In the genomic region with DNA sequence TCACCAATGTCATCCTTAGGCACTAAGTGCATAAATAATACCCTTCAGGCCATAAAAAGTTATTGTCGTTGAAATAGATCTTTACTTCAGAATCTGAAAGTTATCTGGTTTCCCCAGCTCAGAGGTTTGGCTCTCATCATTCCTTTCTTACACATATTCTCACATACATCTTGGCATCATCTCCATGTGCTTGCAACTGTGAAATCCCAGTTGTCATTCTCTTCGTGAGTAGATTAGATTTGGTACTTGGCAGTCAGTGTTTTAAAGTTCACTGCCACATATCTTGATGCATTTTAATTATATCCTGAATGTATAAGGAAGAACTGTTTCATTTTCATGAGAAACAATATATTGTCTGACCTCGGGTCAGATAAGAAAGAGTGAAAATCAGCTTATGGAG, we compare ENCODE assay signal across 18 mouse cellular contexts.
DNase-seq lines count a peak whose midpoint lies in the region; ATAC-seq and TF ChIP-seq lines count a peak whose summit lies in the region.
"Had no signal": no experiment of that assay in that cellular context is flagged by ENCODE, and none has a peak within 500 bp of the region (broad histone marks: within the 10 kb centered on the region; RNA-seq: fewer than 3 reads in every experiment).

No protein-coding gene starts in this region.

- no peaks in the 10 kb centered on the region for H3K4me1 ChIP-seq in forebrain, embryonic 14.5 days (ENCODE audit: control insufficient read depth, insufficient read depth, low read length)
- H3K4me1 ChIP-seq in forebrain, embryonic 15.5 days = peaks cover 6% of the 10 kb centered on the region
- H3K4me1 ChIP-seq in forebrain, postnatal 0 days (ENCODE audit: insufficient read depth) = no peaks in the 10 kb centered on the region
- no peaks in the 10 kb centered on the region for H3K4me1 ChIP-seq in forebrain, embryonic 13.5 days
- H3K4me1 ChIP-seq in midbrain, embryonic 10.5 days = peaks cover 21% of the 10 kb centered on the region
- peaks cover 6% of the 10 kb centered on the region for H3K4me1 ChIP-seq in midbrain, embryonic 11.5 days (ENCODE audit: control insufficient read depth, insufficient read depth, low read length)
- H3K4me1 ChIP-seq: embryonic facial prominence, embryonic 13.5 days had no signal

- ATAC-seq in forebrain, embryonic 14.5 days = no peak
- no peak for ATAC-seq in forebrain, embryonic 15.5 days (replicated peaks)
- peak; percentile 66; the same call in 1 of the 2 replicates for ATAC-seq in forebrain, postnatal 0 days
- ATAC-seq in forebrain, embryonic 13.5 days = no peak
- ATAC-seq in midbrain, embryonic 11.5 days (ENCODE audit: low FRiP score) = no peak

- TF ChIP-seq CTCF in forebrain, postnatal 0 days (IDR thresholded peaks at IDR 0.05; ENCODE audit: low read depth) = no peak
- no peak for TF ChIP-seq CTCF in brain, embryonic 14.5 days (IDR thresholded peaks at IDR 0.05; ENCODE audit: borderline replicate concordance, extremely low read depth, insufficient read depth, insufficient read length)

- 60% methylated on average over 3 of the region's 3 CpGs for WGBS in forebrain, embryonic 14.5 days
- 56% methylated on average over 3 of the region's 3 CpGs for WGBS in forebrain, embryonic 15.5 days
- WGBS in forebrain, postnatal 0 days = 41% methylated on average over 3 of the region's 3 CpGs
- 55% methylated on average over 3 of the region's 3 CpGs for WGBS in forebrain, embryonic 13.5 days
- WGBS in midbrain, embryonic 10.5 days = 65% methylated on average over 3 of the region's 3 CpGs
- 52% methylated on average over 3 of the region's 3 CpGs for WGBS in midbrain, embryonic 11.5 days

- no peaks in the 10 kb centered on the region for H3K9me3 ChIP-seq in forebrain, embryonic 14.5 days (replicated peaks; ENCODE audit: control insufficient read depth, low read length)
- no peaks in the 10 kb centered on the region for H3K9me3 ChIP-seq in forebrain, embryonic 15.5 days
- H3K9me3 ChIP-seq in forebrain, postnatal 0 days (ENCODE audit: low read length) = no peaks in the 10 kb centered on the region
- H3K9me3 ChIP-seq in forebrain, embryonic 13.5 days (replicated peaks) = no peaks in the 10 kb centered on the region
- H3K9me3 ChIP-seq in midbrain, embryonic 10.5 days (replicated peaks) = no peaks in the 10 kb centered on the region
- no peaks in the 10 kb centered on the region for H3K9me3 ChIP-seq in midbrain, embryonic 11.5 days (ENCODE audit: control insufficient read depth, low read length)
- H3K9me3 ChIP-seq: embryonic facial prominence, embryonic 13.5 days; forebrain, embryonic 12.5 days had no signal

- H3K36me3 ChIP-seq in forebrain, embryonic 14.5 days (ENCODE audit: control insufficient read depth, insufficient read depth, low read length) = no peaks in the 10 kb centered on the region
- H3K36me3 ChIP-seq in forebrain, embryonic 15.5 days = no peaks in the 10 kb centered on the region
- no peaks in the 10 kb centered on the region for H3K36me3 ChIP-seq in forebrain, postnatal 0 days (ENCODE audit: insufficient read depth)
- no peaks in the 10 kb centered on the region for H3K36me3 ChIP-seq in forebrain, embryonic 13.5 days (ENCODE audit: poor library complexity, severe bottlenecking)
- H3K36me3 ChIP-seq in midbrain, embryonic 10.5 days = no peaks in the 10 kb centered on the region
- no peaks in the 10 kb centered on the region for H3K36me3 ChIP-seq in midbrain, embryonic 11.5 days (ENCODE audit: control insufficient read depth, insufficient read depth, low read length)
- H3K36me3 ChIP-seq: embryonic facial prominence, embryonic 13.5 days; forebrain, embryonic 12.5 days had no signal

- TF ChIP-seq POLR2A in brain, embryonic 14.5 days (IDR thresholded peaks at IDR 0.05; ENCODE audit: borderline replicate concordance, extremely low read depth, insufficient read depth, insufficient read length, poor library complexity, severe bottlenecking) = no peak

- H3K27ac ChIP-seq in forebrain, embryonic 14.5 days (ENCODE audit: low read depth, low read length) = no peak overlapping the region
- H3K27ac ChIP-seq in forebrain, embryonic 15.5 days (replicated peaks) = no peak overlapping the region
- H3K27ac ChIP-seq in forebrain, postnatal 0 days (ENCODE audit: low read depth, low read length) = no peak overlapping the region
- H3K27ac ChIP-seq in forebrain, embryonic 13.5 days = no peak overlapping the region
- H3K27ac ChIP-seq in midbrain, embryonic 10.5 days (replicated peaks) = peak overlapping the region; percentile 33; the same call in 1 of the 2 replicates
- no peak overlapping the region for H3K27ac ChIP-seq in midbrain, embryonic 11.5 days (ENCODE audit: low read depth, low read length)
- H3K27ac ChIP-seq: embryonic facial prominence, embryonic 13.5 days; forebrain, embryonic 12.5 days had no signal

- no peak overlapping the region for H3K9ac ChIP-seq in forebrain, embryonic 14.5 days (ENCODE audit: low read length)
- H3K9ac ChIP-seq in forebrain, embryonic 15.5 days (replicated peaks) = no peak overlapping the region
- no peak overlapping the region for H3K9ac ChIP-seq in forebrain, postnatal 0 days
- no peak overlapping the region for H3K9ac ChIP-seq in forebrain, embryonic 13.5 days
- H3K9ac ChIP-seq in midbrain, embryonic 11.5 days (ENCODE audit: low read length) = no peak overlapping the region
- H3K9ac ChIP-seq: embryonic facial prominence, embryonic 13.5 days; forebrain, embryonic 12.5 days had no signal

- H3K4me2 ChIP-seq in forebrain, embryonic 14.5 days (ENCODE audit: low read length) = no peak overlapping the region
- no peak overlapping the region for H3K4me2 ChIP-seq in forebrain, embryonic 15.5 days (replicated peaks)
- H3K4me2 ChIP-seq in forebrain, postnatal 0 days (ENCODE audit: low read depth) = no peak overlapping the region
- H3K4me2 ChIP-seq in forebrain, embryonic 13.5 days = no peak overlapping the region
- H3K4me2 ChIP-seq in midbrain, embryonic 11.5 days = no peak overlapping the region
- H3K4me2 ChIP-seq: embryonic facial prominence, embryonic 13.5 days; forebrain, embryonic 12.5 days had no signal

- no peaks in the 10 kb centered on the region for H3K27me3 ChIP-seq in forebrain, embryonic 14.5 days (replicated peaks; ENCODE audit: control insufficient read depth, insufficient read depth, low read length)
- H3K27me3 ChIP-seq in forebrain, embryonic 15.5 days = no peaks in the 10 kb centered on the region
- no peaks in the 10 kb centered on the region for H3K27me3 ChIP-seq in forebrain, postnatal 0 days (ENCODE audit: insufficient read depth, low read length)
- H3K27me3 ChIP-seq in forebrain, embryonic 13.5 days = no peaks in the 10 kb centered on the region
- H3K27me3 ChIP-seq in midbrain, embryonic 10.5 days (ENCODE audit: low read depth, poor library complexity, severe bottlenecking) = no peaks in the 10 kb centered on the region
- no peaks in the 10 kb centered on the region for H3K27me3 ChIP-seq in midbrain, embryonic 11.5 days (ENCODE audit: control insufficient read depth, insufficient read depth, low read length)
- H3K27me3 ChIP-seq: embryonic facial prominence, embryonic 13.5 days; forebrain, embryonic 12.5 days had no signal

- DNase-seq in forebrain, embryonic 14.5 days (ENCODE audit: low spot score) = peak; percentile 43
- DNase-seq in forebrain, postnatal 0 days = peak; percentile 16
- DNase-seq in midbrain, embryonic 10.5 days (ENCODE audit: low spot score) = no peak
- no peak for DNase-seq in midbrain, embryonic 11.5 days (ENCODE audit: low spot score, missing footprints)
- DNase-seq in brain, embryonic 14.5 days (ENCODE audit: low read depth) = peak; percentile 60
- DNase-seq in cerebellum, adult 11 months = no peak
- DNase-seq: adrenal gland, adult 2 months; adrenal gland, postnatal 10 days; adrenal gland, postnatal 25 days; cerebellum, adult 11-12 months; cerebellum, adult 2 months; cerebellum, adult 9-10 months; cerebellum, postnatal 10 days; cerebellum, postnatal 25 days had no signal

- H3K4me3 ChIP-seq in forebrain, embryonic 14.5 days (ENCODE audit: low read depth, low read length) = no peak overlapping the region
- no peak overlapping the region for H3K4me3 ChIP-seq in forebrain, embryonic 15.5 days
- H3K4me3 ChIP-seq in forebrain, postnatal 0 days (ENCODE audit: low read depth, low read length) = no peak overlapping the region
- no peak overlapping the region for H3K4me3 ChIP-seq in forebrain, embryonic 13.5 days
- no peak overlapping the region for H3K4me3 ChIP-seq in midbrain, embryonic 10.5 days
- H3K4me3 ChIP-seq in midbrain, embryonic 11.5 days (ENCODE audit: low read depth, low read length) = no peak overlapping the region
- H3K4me3 ChIP-seq: embryonic facial prominence, embryonic 13.5 days; forebrain, embryonic 12.5 days had no signal

Comparison
In these comparisons a context has a peak if more than half of its experiments do, and no peak if none do; other contexts are left out.
1. DNase-seq: peak in forebrain, embryonic 14.5 days (single experiment), forebrain, postnatal 0 days (single experiment) and brain, embryonic 14.5 days (single experiment); none in midbrain, embryonic 10.5 days (single experiment), midbrain, embryonic 11.5 days (single experiment) and cerebellum, adult 11 months (single experiment).